ENCODE assay signal across 22 mouse cellular contexts in genomic region chr10:39681014-39681413, GRCm38 (mm10).
"Had no signal": no experiment of that assay in that cellular context is flagged by ENCODE, and none has a peak within 500 bp of the region (broad histone marks: within the 10 kb centered on the region; RNA-seq: fewer than 3 reads in every experiment).

No protein-coding gene starts in this region.

- H3K4me2 ChIP-seq: limb, embryonic 12.5 days; limb, embryonic 15.5 days; liver, embryonic 12.5 days; liver, embryonic 15.5 days; lung, embryonic 15.5 days; midbrain, embryonic 13.5 days had no signal

- H3K36me3 ChIP-seq: limb, embryonic 15.5 days; liver, embryonic 12.5 days; liver, embryonic 15.5 days; lung, embryonic 15.5 days had no signal

- DNase-seq: kidney, adult 2 months; kidney, postnatal 10 days; kidney, postnatal 36 days; left cerebral cortex, postnatal 4 days; lung, adult 18-20 months; lung, postnatal 10 days; lung, postnatal 36 days; right cerebral cortex, adult 18-20 months; right cerebral cortex, postnatal 14 days; right cerebral cortex, postnatal 4 days; thymus, adult 18-20 months; thymus, postnatal 36 days had no signal

- H3K9me3 ChIP-seq: limb, embryonic 12.5 days; limb, embryonic 15.5 days; liver, embryonic 12.5 days; liver, embryonic 15.5 days; lung, embryonic 15.5 days; megakaryocyte, embryonic 14.5 days; midbrain, embryonic 10.5 days; midbrain, embryonic 13.5 days had no signal

- H3K4me1 ChIP-seq: liver, embryonic 12.5 days; liver, embryonic 15.5 days had no signal

- ATAC-seq: intestine, embryonic 16.5 days; liver, embryonic 12.5 days; midbrain, embryonic 13.5 days; midbrain, embryonic 16.5 days had no signal

- H3K9ac ChIP-seq: limb, embryonic 12.5 days; limb, embryonic 15.5 days; liver, embryonic 12.5 days; liver, embryonic 15.5 days; lung, embryonic 15.5 days; midbrain, embryonic 13.5 days had no signal

- H3K4me3 ChIP-seq: limb, embryonic 12.5 days; limb, embryonic 15.5 days; liver, embryonic 12.5 days; liver, embryonic 15.5 days; lung, embryonic 15.5 days; megakaryocyte, embryonic 14.5 days; midbrain, embryonic 10.5 days; midbrain, embryonic 13.5 days had no signal

- H3K27ac ChIP-seq: limb, embryonic 12.5 days; limb, embryonic 15.5 days; liver, embryonic 12.5 days; liver, embryonic 15.5 days; lung, embryonic 15.5 days; midbrain, embryonic 10.5 days; midbrain, embryonic 13.5 days had no signal

- H3K27me3 ChIP-seq: limb, embryonic 12.5 days; limb, embryonic 15.5 days; liver, embryonic 12.5 days; liver, embryonic 15.5 days; lung, embryonic 15.5 days; megakaryocyte, embryonic 14.5 days; midbrain, embryonic 13.5 days had no signal
